Mouse (Mus musculus): ENCODE measurements around the gene Syce3. TPM values are rescaled to one million over a fixed set of nuclear protein-coding genes. Genes with fewer than 3 reads are reported as not detected.

Gene Syce3
- under 1 TPM in 1 of 2 experiments, not detected in 1; 0.64 TPM for polyA plus RNA-seq (2017; shearing (Covaris generic))

DNA sequence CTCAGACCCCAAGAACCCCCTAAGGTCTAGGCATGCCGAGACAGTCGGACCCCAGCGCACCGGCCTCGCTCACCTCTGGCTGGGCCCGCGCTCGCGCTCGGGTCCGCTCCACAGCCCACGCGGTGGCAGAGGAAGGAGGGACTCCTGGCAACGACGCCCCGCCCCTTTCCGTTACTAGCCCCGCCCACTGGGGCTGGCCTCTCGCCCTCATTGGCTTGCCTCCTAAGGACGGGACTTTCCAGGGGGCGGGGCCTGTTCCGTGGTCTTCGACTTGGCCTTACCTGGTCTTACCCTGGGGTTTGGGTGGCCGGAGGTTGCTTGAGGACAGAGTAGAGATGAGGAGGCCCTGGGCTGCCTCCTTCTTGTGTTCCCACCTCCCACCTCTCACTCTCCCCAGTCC is at the start of gene Syce3:
Gene Syce3 (minus strand): TSS at position 386 of the 400 bp plus-strand sequence.

DNA sequence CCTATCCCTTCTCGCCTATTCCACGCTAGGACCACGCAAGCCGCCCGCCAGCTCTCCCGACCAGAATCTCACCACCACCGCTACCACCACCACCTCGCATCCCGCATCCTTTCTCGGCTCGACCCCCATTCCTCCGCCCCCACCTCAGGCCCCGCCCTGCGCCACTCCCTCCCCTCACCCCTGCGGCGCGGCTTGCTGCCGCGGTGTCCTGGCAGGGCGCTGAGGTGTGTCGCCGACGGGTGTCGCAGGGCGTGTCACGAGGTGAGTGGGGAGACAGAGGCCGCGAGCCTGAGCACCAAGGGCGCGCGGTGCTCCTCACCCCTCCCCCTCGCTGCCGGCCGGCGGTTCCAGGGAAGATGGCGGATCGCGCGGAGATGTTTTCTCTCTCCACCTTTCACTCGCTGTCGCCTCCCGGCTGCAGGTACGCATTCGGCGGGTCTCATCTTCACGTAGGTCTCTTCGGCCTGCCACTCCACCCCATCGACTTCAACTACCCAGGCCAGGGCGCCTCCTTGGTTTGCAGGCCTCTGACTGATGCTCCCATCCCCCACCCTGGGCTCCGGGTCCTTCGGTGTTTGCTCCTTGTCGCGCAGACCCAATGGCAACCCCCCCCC is 43.7 kb upstream of the Syce3 start, which contains the start of gene Mapk8ip2:
Gene Mapk8ip2 (plus strand): TSS at position 49 of the 614 bp plus-strand sequence.

DNA sequence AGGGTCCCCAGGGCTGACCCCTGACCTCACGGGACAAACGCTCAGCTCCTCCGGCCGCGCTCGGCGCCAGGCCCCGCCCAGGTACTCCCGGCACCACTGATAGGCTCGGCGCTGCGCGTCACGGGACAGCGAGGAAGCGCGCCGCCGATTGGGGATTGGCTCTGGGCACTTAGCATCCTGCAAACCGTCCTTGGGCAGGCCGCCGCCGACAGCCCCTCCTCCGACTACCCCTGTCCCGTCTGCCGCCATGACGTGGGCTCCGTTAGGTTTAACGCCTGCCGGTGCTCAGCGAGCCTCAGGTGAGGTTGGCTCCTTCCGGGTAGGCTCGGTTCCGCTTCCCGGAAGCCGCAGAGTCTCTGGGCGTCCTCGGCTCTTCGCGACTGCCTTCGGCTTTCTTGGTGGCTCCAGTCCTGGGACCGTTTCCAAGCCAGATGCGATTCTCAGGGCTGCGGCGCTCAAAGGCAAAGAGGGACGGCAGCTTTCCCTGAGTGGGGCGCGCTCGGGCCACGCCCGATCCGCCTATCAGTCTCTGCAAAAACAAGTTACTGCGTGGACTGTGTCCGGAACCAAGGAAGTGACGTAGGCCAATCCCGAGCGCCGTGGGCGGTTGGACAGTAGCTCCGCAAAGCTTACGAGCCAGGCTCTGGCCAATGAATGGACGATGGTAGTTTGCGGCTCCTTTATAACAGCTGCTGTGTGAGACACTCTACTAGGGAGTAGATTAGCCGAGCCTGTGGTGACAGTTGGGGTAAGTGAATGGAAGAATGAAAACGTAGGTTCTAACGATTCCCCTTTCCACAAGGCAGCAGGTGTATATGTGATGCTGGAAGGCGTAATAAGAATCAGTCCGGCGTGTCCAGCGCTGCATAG is 19.3 kb upstream of the Syce3 start, which contains the start of the genes C730034F03Rik, Gm44502 and Chkb:
Gene C730034F03Rik (plus strand): TSS at position 238 of the 870 bp plus-strand sequence.
Gene Gm44502 (minus strand): TSS at position 345 of the 870 bp plus-strand sequence.
Gene Chkb (minus strand): TSS at position 557 of the 870 bp plus-strand sequence.

DNA sequence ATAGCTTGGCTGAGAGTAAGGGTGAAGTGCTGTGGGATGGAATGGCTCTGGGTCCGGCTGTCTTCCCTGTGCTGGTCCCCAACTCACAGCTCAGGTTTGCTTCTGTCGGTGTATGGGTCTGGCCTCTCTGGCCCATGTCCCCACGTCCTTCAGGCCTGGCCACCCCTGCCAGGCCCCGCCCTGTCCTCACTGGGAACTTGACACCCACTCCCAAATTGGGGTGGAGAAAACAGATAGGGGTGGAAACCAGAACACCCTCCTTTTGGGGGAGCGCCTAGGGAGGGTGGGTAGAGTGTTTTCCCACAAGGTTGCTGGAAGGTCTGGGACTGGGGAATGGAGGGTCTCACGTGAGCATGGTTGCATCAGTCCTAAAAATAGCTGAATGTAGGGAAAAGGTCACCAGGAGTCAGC is 15.4 kb upstream of the Syce3 start, which contains the start of gene Cpt1b:
Gene Cpt1b (minus strand): TSS at position 153 of the 411 bp plus-strand sequence.

DNA sequence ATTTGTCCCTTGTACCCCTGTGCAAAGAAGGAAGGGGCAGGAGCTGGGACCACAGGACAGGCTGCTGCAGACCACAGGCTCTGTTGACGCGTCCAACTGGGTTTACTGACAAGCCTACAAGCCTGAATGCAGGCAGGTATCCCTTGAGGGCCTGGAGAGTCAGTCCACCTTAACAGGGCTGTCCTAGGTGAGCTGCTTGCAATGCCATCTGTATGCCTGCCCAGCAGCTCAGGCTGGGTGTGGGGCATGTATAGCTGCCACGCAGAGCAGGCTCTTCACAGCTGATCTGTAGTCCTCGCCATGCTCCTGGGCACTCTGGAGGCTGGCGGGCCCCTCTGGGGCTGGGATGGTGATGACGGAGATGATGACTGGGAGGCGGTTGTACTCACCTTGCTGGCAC is 25.7 kb downstream of the Syce3 start, which contains the start of gene Klhdc7b:
Gene Klhdc7b (plus strand): TSS at position 301 of the 400 bp plus-strand sequence.

DNA sequence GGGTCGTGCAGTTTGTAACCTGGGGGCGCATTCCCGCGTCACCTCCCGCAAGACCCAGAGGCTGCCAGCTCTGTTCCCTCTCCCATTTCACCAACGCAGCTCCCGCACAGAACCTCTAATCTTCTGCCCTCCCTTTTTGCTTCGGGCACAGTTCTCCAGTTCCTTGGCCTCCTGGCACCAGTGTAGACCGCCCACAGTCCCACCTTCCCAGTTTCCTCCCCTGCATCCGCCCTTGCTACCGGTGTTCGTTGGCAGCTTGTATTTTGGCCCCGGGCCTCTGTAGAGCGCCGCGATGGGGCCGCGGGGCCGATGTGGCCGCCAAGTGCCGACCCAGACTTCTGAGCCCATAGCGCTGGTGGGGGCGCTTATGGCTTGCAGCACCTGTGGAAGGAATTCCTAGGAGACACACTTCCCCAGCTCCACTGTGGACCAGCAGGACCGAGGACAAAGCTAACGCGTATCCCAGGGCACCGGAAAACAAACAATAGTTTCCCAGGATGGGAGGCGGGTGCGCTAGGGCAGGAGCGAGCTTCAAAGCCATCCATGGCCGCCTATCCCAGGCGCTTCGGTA is 31.4 kb downstream of the Syce3 start, which contains the start of gene Odf3b:
Gene Odf3b (minus strand): TSS at position 452 of the 571 bp plus-strand sequence.

DNA sequence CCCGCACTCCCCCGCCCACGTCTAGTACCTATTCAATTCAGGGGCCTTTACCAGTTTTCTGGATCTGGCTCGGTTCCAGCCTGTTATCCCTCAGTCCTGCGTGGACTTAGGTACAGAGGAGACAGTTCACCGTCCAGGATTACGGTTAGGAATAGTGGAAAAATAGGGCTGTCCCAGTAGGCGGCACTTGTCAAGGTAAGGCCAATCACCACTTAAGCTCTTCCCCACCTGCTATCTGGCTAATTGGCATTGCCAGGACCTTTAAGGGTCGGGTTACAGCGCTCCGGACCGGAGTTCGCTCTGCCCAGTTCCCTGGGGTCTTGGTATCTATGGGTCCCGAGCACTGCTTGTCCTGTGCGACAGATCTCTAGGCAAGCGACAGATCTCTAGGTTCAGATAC is 33.3 kb downstream of the Syce3 start, which contains the start of gene Tymp:
Gene Tymp (minus strand): TSS at position 83 of the 400 bp plus-strand sequence.

DNA sequence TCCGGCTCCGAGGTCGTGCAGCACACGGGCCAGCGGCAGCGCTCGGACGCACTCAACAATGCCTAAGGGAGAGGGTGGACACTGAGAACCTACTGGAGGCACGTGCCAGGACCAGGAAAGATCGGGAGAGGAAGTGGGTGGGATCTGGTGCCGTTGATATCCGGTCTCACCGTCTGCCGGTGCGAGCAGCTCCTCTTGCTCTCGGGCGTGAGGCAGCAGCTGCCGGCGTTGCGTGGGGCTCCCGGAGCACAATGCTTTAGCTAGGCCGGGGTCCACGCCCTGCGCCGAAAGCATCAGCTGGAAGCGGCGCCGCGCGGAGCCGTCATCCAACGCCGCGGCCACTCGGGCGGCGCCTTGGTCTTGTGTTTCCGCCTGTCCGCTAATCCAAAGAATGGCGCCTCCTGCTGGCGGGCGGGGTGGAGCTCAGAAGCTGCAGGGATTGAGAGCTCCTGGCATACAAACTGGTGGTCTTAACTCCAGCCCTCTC is 36.5 kb downstream of the Syce3 start, which contains the start of gene Sco2:
Gene Sco2 (minus strand): TSS at position 85 of the 487 bp plus-strand sequence.

DNA sequence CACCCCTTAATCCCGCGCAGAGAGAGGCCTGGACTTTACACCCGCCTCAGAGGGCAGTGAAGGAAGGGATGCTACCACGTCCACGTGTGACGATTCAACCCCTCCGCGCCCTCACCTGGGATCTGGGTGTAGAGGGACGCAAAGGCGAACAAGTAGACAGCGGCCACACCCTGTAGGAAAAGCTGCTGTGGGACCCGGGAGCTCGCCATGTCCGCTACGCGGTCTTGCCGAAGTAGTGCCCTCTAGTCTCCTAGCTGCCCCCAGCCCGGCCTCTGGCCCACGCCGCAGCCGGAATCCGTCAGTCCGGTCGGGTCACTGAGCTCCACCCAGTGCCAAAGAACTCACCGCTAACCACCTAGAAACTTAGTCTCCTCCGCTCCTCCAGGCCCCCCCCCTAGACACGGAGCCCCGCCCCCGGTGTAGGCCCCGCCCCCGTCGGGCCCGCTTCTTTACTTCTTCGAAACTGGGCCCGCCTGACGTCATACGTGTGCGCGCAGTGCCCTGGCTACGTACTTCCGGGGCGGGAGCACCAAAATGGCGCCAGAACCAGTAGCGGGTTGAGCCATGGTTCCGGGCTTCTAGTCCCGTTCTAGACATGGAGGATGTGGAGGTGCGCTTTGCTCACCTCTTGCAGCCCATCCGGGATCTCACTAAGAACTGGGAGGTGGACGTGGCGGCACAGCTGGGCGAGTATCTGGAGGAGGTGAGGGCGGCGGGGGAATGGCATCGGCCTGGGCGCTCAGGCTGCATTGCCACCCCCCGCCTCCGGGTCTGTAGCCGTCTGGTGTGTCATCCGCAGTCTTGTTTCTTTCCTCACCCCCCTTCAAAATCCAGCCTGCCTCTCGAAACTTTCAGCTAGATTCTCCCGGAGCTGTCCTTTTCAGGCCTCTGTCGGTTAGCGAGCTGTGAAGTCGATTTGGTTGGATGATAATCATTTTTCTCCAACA is 54.8 kb downstream of the Syce3 start, which contains the start of the genes Lmf2 and Ncaph2:
Gene Lmf2 (minus strand): TSS at position 419 of the 947 bp plus-strand sequence.
Gene Ncaph2 (plus strand): TSS at position 479 of the 947 bp plus-strand sequence.

Other genes starting within 250 kb of the Syce3 start
- 1 to 10 TPM; 2.0 to 2.7 TPM for gene Plxnb2, start 229.7 kb downstream of the Syce3 start, polyA plus RNA-seq (2017; shearing (Covaris generic))
- gene Dennd6b, start 214.0 kb downstream of the Syce3 start, polyA plus RNA-seq (2017; shearing (Covaris generic)): 10 to 100 TPM; 19.1 TPM
- gene Ppp6r2, start 198.9 kb downstream of the Syce3 start, polyA plus RNA-seq (2017; shearing (Covaris generic)): 10 to 100 TPM; 22.0 to 22.6 TPM
- gene Sbf1, start 95.2 kb downstream of the Syce3 start, polyA plus RNA-seq (2017; shearing (Covaris generic)): 100 to 1,000 TPM; 129 to 163 TPM
- gene Adm2, start 87.8 kb downstream of the Syce3 start, polyA plus RNA-seq (2017; shearing (Covaris generic)): not detected
- 1 to 10 TPM in 1 of 2 experiments, not detected in 1; 1.0 TPM for gene Miox, start 76.1 kb downstream of the Syce3 start, polyA plus RNA-seq (2017; shearing (Covaris generic))
- gene Lmf2, start 54.8 kb downstream of the Syce3 start, polyA plus RNA-seq (2017; shearing (Covaris generic)): 10 to 100 TPM; 42.1 to 65.9 TPM
- gene Ncaph2, start 54.8 kb downstream of the Syce3 start, polyA plus RNA-seq (2017; shearing (Covaris generic)): 100 to 1,000 TPM; 146 to 155 TPM
- 1 to 10 TPM; 8.1 to 8.4 TPM for gene Sco2, start 36.7 kb downstream of the Syce3 start, polyA plus RNA-seq (2017; shearing (Covaris generic))
- gene Tymp, start 33.5 kb downstream of the Syce3 start, polyA plus RNA-seq (2017; shearing (Covaris generic)): 1 to 10 TPM in 1 of 2 experiments, under 1 TPM in 1; 0.50 to 1.5 TPM
- gene Odf3b, start 31.2 kb downstream of the Syce3 start, polyA plus RNA-seq (2017; shearing (Covaris generic)): 1 to 10 TPM in 1 of 2 experiments, under 1 TPM in 1; 0.93 to 1.6 TPM
- under 1 TPM in 1 of 2 experiments, not detected in 1; 0.18 TPM for gene Klhdc7b, start 25.6 kb downstream of the Syce3 start, polyA plus RNA-seq (2017; shearing (Covaris generic))
- gene Cpt1b, start 15.4 kb upstream of the Syce3 start, polyA plus RNA-seq (2017; shearing (Covaris generic)): under 1 TPM; 0.16 to 0.29 TPM
- 1 to 10 TPM; 5.8 to 7.9 TPM for gene C730034F03Rik, start 19.1 kb upstream of the Syce3 start, polyA plus RNA-seq (2017; shearing (Covaris generic))
- under 1 TPM in 1 of 2 experiments, not detected in 1; 0.20 TPM for gene Gm44502, start 19.2 kb upstream of the Syce3 start, polyA plus RNA-seq (2017; shearing (Covaris generic))
- 10 to 100 TPM; 93.2 to 94.4 TPM for gene Chkb, start 19.4 kb upstream of the Syce3 start, polyA plus RNA-seq (2017; shearing (Covaris generic))
- gene Mapk8ip2, start 43.4 kb upstream of the Syce3 start, polyA plus RNA-seq (2017; shearing (Covaris generic)): under 1 TPM; 0.11 to 0.21 TPM
- gene Arsa, start 66.9 kb upstream of the Syce3 start, polyA plus RNA-seq (2017; shearing (Covaris generic)): 10 to 100 TPM in 1 of 2 experiments, 1 to 10 TPM in 1; 9.6 to 18.0 TPM
- gene Shank3, start 89.1 kb upstream of the Syce3 start, polyA plus RNA-seq (2017; shearing (Covaris generic)): under 1 TPM in 1 of 2 experiments, not detected in 1; 0.49 TPM
- not detected for gene Acr, start 157.8 kb upstream of the Syce3 start, polyA plus RNA-seq (2017; shearing (Covaris generic))
- under 1 TPM; 0.74 to 0.81 TPM for gene Rabl2, start 181.4 kb upstream of the Syce3 start, polyA plus RNA-seq (2017; shearing (Covaris generic))

All from activated CD4-positive, CD25-positive, alpha-beta regulatory T cell (primary cell).